Mouse (Mus musculus) colon, adult 2 months (tissue): ENCODE results near the gene 9430038I01Rik. TPM values are rescaled to one million over a fixed set of nuclear protein-coding genes. Genes with fewer than 3 reads are reported as not detected.

ENCODE experiments used
- polyA plus RNA-seq: library from polyadenylated mRNA; depleted of rRNA; stranded (reverse); fragments of >200 nt; gene quantifications from 2 replicates; pipeline ENCODE4 v1.2.3, GENCODE M21; 2012; rRNA removed

The 9430038I01Rik gene
- polyA plus RNA-seq, result 13.6 and 16.1 TPM in 2 replicates

DNA sequence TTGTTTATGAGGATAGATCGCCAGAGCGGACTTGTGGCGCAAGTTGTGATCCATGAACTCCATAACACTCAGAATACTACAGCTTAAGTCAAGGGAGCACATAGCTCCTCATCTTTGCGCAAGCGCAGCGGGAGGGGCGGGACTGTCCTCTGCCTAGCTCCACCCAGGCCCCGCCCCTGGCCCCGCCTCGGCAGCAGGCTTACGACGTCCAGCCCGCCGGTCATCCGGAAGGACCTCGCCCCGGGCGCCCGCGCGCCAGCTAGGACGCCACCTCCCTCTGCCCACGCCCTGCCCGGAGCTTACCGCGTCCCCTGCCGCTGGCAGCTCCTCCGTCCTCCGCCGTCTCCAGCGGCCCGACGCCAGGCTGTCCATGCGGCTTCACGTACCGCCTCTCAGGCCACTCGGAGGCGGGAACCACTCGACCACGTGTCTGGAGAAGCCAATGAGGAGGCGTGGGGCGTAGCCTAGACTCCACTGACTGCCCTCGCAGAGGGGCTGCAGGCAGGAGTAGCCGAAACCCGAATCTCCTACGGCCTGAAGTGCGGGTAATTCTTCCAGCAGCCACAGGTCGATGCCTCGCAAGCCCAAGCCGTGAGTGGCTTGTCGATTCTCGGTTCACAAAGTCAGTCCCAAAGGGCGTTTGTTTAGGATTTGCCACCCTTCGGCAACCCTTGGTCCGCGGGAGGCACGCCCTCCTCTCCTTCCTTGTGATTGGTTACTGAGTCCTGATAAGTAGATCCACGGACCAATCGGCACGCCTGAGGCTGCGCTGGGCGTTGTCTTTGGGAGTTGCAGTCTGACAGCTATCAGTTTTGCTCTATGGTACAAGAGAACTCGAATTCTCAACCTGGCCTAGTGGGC is at the start of gene 9430038I01Rik:
Gene 9430038I01Rik (minus strand): TSS at position 426 of the 861 bp plus-strand sequence.

GRCm38 (mm10) chr7:137437440-137438178 is 27.0 kb upstream of the 9430038I01Rik start, which contains the start of gene Glrx3:
Gene Glrx3 (plus strand): TSS chr7:137437614.

Other genes with a start within 250 kb of the 9430038I01Rik start
- 0.91 and 1.8 TPM in 2 replicates for gene Ebf3, start 96.3 kb downstream of the 9430038I01Rik start, polyA plus RNA-seq
- 43.0 and 46.1 TPM in 2 replicates for gene Glrx3, start 26.9 kb upstream of the 9430038I01Rik start, polyA plus RNA-seq